Mouse (Mus musculus): ENCODE data around the gene Tmem52b. TPM values are rescaled to one million over a fixed set of nuclear protein-coding genes. Genes with fewer than 3 reads are reported as not detected.
"Not testable (repeated sequence)": the region's sequence is repeated elsewhere in the genome, so short reads cannot be mapped to it uniquely, and the experiment has no call there.

The Tmem52b gene
- total RNA-seq (2022): not detected

DNA sequence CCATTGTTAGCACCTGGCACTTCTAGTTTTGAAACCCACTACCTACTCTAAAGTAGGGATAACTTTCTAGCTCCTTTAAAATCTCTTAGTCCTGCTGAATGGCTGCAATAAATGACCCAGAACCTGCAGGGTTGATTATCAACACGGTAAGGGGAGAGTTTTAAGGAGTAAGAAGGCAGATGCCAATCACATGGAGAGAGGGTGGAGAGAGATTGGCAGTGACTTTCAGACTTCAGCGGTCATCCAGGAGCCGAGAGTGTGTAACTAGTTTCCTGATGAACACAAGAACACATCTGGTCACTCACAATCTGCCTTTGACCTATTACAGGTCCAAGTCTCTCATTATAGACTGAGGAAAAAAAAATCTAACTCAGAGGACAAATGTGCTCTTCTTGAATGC is at the start of gene Tmem52b:
TSS of gene Tmem52b (plus strand) at position 189 of the 400 bp plus-strand sequence.
- DNase-seq (ENCODE audit: low spot score in 2 of 2): no peak

DNA sequence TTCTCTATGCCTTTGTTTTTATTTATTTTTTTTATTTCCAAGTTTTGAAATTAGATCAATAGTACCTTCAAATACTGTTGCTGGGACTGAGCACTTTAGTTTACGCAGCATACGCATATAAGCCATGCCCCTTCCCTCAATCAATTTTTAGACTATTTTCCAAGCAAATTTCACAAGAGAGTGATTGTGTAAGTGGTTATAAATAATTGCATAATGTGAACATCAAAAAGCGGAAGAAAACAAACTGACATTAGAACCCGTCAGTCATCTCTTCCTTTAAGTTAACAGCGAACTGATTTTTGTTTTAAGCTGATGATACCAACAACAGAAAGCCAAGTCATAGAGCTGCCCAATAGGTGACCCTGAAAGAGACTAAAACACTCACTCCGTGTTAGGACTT is 41.0 kb upstream of the Tmem52b start:
- no peak for DNase-seq (ENCODE audit: low spot score in 2 of 2)

DNA sequence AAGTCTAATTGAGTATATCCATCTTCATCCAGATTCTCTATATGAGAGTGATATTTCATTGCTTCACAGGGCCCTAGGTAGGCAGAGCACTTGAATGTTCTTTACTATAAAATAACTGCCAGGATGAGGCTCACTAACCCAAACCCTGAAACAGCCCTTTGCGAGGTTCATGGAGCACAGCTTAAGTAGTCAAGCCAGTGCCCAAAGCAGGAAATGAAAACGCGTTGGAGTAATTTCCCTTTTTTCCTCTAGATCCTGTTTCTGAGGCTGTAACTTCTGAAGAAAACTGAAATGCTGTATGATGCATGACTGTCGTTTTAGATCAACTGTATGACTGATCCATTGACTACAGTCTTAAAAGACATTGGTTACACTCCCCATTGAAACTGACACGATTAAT is 39.7 kb upstream of the Tmem52b start:
- DNase-seq (ENCODE audit: low spot score in 2 of 2): no peak

DNA sequence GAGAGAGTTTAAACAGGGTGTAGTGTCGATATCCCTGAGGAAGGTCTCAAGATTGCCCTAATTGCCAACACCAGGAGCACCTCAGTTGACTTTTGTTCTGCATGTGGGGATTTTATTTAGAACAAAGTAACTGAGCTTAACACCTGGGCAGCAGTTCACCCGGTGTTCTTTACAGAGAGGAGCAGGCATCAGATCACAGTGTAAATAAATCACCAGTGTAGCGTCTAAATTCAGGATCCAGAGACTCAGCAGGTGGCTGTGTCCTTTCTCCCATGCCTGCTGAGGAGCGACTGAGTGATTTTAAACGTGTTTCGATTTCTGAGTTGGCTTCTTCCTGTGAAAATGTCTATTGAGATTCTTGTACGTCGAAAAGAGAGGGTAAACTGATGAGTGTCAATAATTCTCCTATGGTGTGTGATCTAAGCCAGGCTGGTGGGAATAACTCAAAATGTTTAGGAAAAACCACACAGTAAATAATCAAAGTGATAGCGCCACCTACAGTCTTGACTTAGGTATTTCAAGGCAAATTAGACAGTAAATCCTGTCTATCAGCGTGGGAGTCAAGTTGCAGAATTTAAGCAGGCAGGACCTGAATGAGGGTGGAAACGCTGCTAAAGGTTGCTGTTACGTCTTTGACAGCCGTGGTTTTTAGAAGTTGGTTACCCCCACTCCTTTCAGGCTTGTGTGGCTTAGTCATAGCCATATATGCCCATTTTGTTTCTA is 35.8 kb upstream of the Tmem52b start:
- DNase-seq (ENCODE audit: low spot score in 2 of 2): peak in 1 of 2 experiments; percentile 11

- peak; percentile 39 to 41 for DNase-seq (ENCODE audit: low spot score in 2 of 2)
Measured at GRCm38 (mm10) chr6:129480089-129480958, 32.0 kb upstream of the Tmem52b start.

DNA sequence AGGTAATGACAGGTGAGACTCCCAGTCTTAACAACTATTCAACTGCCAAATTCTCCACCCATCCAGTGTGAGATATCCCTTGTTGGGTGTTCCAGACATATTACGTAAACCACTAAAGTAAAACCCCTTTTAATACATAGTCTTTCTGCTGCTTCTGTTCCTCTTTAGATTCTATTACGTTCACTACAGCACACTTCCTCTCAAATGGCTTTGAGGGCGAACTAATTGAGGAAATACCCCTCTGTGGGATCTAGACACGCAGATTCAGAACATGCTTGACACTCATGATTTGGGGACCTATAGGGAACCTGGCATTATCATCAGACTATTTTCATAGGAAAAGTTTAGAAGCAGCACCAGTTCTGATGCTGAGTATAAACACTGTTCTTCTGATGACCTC is 17.4 kb upstream of the Tmem52b start:
- no peak for DNase-seq (ENCODE audit: low spot score in 2 of 2)

GRCm38 (mm10) chr6:129497345-129498218 is 14.8 kb upstream of the Tmem52b start:
- no peak for DNase-seq (ENCODE audit: low spot score in 2 of 2)

- DNase-seq (ENCODE audit: low spot score in 2 of 2): not testable (repeated sequence)
Measured at GRCm38 (mm10) chr6:129499516-129499915, 12.8 kb upstream of the Tmem52b start.

DNA sequence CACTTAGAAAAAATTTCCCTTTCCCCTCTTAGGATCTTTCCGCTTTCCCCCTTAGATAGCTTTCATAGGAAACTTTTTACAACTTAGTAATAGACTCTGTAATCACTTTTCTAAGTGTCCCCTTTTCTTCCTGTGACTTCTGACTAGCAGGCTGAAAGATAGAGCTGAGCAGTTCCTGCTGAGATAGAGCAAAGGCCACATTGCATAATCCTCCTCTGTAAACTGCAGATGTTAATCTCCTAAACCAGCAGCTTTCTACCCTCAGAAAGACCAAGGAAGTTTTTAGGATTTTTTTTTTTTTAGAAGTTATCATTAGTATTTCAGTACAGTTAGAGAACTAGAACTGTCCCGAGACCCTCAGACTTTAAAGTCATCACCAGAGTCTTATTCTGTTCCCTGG is 8.9 kb upstream of the Tmem52b start:
- no peak for DNase-seq (ENCODE audit: low spot score in 2 of 2)

DNA sequence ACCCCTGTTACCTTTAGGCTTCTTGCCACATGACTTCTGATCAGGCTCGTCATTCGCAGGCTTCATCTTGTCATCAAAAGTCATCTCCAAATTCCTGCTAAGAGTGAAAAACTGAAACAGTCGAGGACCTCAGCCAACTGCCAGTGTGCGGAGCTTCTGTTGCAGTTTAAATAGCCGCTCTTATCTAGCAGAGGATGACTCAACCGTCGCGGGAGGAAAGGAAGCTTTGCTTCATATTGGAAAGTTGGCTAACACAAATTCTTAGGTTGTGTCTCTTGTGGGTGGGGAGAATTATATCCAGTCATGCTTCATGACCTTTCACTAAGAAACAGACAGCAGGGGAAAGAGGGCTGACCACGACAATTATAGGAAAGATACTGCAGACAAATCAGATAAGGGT is 5.3 kb upstream of the Tmem52b start, which contains the start of gene Olr1:
TSS of gene Olr1 (minus strand) at position 142 of the 400 bp plus-strand sequence.
- DNase-seq (ENCODE audit: low spot score in 2 of 2): no peak

- no peak for DNase-seq (ENCODE audit: low spot score in 2 of 2)
Measured at GRCm38 (mm10) chr6:129510120-129510911, 2.0 kb upstream of the Tmem52b start.

DNA sequence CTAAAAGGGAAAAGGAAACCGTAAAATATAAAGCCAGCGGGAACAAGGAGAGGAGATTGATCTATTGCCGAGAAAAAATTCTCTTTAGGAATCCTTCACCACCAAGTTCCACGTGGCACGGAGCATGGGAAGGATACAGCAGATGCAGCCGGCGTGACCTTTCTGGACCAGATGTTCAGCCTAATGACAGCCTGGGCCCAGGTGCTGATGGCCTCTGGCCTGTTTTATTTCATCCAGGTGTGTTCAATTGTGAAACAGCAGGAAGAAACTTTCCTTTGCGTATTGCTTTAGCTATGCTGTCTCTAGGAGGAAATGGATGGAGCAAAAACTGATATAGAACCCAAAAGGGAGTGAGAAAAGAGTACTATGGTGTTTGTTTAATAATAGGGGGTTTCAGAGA is 513 bp downstream of the Tmem52b start:
- no peak for DNase-seq (ENCODE audit: low spot score in 2 of 2)

DNA sequence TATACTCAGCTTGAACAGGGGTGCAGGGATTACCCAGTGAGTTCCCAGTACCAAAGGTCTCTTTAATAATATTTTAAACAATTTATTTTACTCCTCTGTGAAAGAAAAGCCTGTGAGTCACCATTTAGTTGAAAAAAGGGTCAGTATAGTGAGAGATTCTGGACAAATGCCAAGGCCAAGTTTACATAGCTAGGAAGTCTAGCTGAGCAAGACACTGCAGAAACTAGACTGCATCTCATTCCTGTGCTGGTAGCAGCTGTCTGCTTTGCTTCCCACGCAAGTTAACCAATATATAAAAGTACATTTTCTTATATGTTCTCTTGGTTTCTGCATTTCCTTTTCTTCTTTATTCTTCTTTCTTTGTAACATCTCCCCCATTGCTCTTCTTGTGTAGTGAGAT is 1.1 kb downstream of the Tmem52b start:
- DNase-seq (ENCODE audit: low spot score in 2 of 2): no peak

DNA sequence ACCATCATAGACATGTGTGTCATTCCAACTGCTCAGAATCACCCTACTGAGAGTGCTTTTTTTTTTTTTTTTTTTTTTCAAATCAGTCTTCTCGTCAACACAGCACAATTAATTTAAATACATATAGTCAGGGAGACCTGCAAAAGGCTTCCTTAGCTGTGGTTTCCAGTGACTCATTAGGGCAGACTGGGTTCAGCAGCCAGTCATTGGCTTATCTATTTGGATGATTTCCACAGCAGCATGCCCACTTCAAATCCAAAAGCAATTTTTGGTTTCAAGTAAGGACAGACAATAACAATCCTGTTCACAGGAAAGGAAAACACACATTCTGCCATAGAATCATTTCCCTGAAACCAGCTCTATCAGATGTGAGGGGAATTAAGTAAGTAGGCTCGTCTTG is 2.0 kb downstream of the Tmem52b start:
- DNase-seq (ENCODE audit: low spot score in 2 of 2): no peak

DNA sequence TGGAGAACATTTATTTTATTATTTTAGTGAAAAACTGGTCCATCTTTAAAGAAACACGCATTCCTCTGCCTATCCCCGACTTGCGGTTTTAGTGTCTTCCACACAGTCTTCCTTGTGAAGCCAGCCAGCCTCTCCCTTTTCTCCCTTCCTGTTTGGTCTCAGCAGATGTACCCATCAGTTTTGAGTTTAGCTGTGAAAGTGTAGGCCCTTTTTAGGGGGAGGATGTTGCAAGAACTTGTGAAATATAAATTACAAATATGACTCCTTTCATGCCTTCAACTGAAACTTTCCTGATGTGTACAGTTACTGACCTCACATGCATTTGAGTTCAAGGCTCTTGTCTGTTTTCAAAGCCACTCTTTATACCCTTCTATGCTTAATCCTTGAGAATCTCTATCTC is 2.7 kb downstream of the Tmem52b start:
- DNase-seq (ENCODE audit: low spot score in 2 of 2): no peak

- DNase-seq (ENCODE audit: low spot score in 2 of 2): no peak
Measured at GRCm38 (mm10) chr6:129516388-129516787, 4.0 kb downstream of the Tmem52b start.

DNA sequence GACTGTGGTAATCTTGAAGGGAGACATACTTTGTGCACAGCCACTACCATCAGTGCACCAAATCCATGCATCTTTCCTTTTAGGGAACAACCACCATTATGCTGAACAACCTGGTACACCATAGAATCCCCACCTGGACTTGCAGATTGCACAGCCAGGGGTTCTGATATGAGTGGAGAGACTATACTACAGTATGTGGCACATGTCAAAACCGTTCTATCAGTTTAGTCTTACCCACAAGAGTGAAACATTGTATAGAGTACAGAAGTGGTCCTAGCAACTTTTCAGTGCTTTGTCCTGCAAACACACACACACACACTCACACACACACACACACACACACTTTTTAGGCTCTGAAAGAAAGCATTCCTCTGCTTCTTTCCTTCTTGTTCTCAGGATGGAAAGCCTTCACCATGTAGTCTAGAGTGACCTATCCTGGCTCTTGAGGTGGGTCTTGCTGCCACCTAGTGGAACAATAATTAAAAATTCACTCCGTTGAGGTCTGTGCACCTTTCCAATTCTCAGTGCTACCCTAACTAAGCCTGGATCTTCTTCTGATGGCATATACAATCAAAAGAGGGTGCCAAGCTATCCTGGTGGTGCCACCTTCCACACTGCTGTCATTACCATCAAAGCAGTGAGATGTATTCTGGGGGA is 5.5 kb downstream of the Tmem52b start:
- DNase-seq (ENCODE audit: low spot score in 2 of 2): peak in 1 of 2 experiments; percentile 28

DNA sequence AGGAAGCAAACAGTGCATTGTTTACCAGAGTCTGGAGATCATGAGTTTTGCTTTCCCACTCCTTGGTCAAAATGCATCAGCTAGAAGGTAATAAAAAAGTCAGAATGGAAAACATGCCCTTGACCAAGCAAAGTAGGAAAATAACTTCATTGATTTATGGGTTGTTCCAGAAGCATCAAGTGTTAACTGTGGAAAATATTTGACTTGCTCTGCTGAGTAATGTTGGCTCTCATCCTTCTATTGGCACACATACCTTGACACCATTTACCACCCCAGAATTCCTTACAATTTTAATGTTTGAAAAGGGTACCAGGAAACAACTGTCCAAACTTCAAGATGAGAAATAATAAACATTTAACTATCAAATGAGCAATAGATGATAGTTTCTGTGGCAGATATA is 13.7 kb downstream of the Tmem52b start:
- DNase-seq (ENCODE audit: low spot score in 2 of 2): no peak

DNA sequence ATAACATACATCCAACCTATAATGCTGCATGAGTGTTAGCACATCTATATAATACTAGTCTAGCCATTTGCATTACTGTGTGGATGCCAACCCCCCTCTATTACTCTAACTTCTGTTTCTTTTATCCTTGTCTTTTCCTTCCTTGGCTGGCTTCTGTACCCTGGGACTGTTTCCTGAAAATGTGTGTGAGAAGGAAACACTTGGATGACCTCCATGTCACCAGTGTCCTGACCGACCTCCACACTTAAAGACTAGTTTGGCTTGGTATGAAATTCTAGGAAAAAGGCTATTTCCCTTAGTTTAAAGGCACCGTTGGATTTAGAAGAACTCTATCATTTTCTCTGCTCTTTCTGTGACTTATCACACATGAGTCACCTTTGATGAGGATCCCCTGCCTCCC is 15.1 kb downstream of the Tmem52b start:
- no peak for DNase-seq (ENCODE audit: low spot score in 2 of 2)

DNA sequence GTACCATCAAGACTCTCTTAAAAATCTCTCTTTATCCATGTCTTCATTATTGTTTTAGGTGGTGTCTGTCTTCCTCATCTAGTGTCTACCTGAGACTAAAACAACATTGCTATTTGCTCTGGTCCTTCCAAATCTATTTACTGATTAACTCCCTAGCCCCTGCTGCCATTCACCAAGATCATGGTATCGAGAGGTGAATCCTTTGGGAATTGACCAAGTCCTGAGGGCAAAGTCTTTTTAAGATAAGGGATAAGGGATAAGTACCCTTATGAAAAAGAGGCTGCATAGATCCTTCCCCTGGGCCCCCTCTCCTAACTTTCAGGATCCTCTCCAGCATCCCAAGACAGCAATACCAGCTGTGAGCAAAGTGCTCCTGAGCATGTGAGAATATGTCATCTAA is 17.2 kb downstream of the Tmem52b start:
- no peak for DNase-seq (ENCODE audit: low spot score in 2 of 2)

Measured in layer of hippocampus, adult 8-10 months (tissue).